Mouse (Mus musculus): ENCODE data around the gene Slc28a1.

Slc28a1 gene

GRCm38 (mm10) chr7:81162345-81162744, 47.7 kb downstream of the Slc28a1 start:
- H3K9me3 ChIP-seq (ENCODE audit: low read length), result no peaks in the 10 kb centered on the region
- peak; percentile 70 for TF ChIP-seq CTCF (conservative IDR thresholded peaks at IDR 0.05; ENCODE audit: low read length)
- TF ChIP-seq NANOG (IDR thresholded peaks at IDR 0.05; ENCODE audit: borderline replicate concordance, low read length), result no peak
- no peaks in the 10 kb centered on the region for H3K27me3 ChIP-seq (ENCODE audit: insufficient read depth, low read length)
- no peak overlapping the region for H3K4me3 ChIP-seq (replicated peaks; ENCODE audit: low read length)
- H3K4me1 ChIP-seq (replicated peaks; ENCODE audit: low read depth, low read length), result peaks cover 30% of the 10 kb centered on the region
- peaks cover 90% of the 10 kb centered on the region for H3K36me3 ChIP-seq (ENCODE audit: insufficient read depth, low read length)

DNA sequence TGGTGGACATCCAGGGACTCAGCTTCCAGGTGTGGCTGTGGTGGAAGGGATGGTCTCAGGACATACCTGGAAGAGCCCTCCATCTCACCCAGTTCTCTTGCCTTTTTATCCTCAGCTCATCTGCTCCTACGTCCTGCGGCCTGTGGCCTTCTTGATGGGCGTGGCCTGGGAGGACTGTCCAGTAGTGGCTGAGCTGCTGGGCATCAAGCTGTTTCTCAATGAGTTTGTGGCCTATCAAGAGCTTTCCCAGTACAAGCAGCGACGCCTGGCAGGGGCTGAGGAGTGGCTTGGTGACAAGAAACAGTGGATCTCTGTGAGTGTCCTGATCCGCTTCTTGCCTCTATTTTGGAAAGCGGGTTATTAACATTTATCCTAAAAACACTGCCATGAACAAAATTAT, 49.8 kb downstream of the Slc28a1 start:
- H3K27me3 ChIP-seq (ENCODE audit: insufficient read depth, low read length), result no peaks in the 10 kb centered on the region
- no peaks in the 10 kb centered on the region for H3K9me3 ChIP-seq (ENCODE audit: low read length)
- H3K4me1 ChIP-seq (replicated peaks; ENCODE audit: low read depth, low read length), result peaks cover 13% of the 10 kb centered on the region
- H3K4me3 ChIP-seq (replicated peaks; ENCODE audit: low read length), result no peak overlapping the region
- TF ChIP-seq POU5F1 (IDR thresholded peaks at IDR 0.05; ENCODE audit: borderline replicate concordance, low read length), result no peak
- no peak for TF ChIP-seq NANOG (IDR thresholded peaks at IDR 0.05; ENCODE audit: borderline replicate concordance, low read length)
- no peak for TF ChIP-seq CTCF (conservative IDR thresholded peaks at IDR 0.05; ENCODE audit: low read length)
- H3K36me3 ChIP-seq (ENCODE audit: insufficient read depth, low read length), result peaks cover 90% of the 10 kb centered on the region

DNA sequence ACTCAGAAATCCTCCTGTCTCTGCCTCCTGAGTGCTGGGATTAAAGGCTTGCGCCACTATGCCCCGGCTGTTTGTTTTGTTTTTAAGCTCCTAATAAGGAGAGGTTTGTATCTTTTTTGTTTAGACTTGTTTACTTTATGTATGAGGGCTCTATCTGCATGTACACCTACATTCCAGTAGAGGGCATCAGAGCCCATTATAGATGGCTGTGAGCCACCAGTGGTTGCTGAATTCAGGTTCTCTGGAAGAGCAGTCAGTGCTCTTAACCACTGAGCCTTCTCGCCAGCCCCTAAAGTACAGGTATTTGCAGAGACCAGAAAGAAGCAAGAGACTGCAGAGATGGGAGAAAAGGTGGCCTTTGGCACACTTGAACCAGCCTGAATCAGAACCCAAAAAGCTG, 52.5 kb downstream of the Slc28a1 start:
- H3K4me3 ChIP-seq (replicated peaks; ENCODE audit: low read length), result no peak overlapping the region
- TF ChIP-seq CTCF (conservative IDR thresholded peaks at IDR 0.05; ENCODE audit: low read length), result no peak; the same call in none of the 2 replicates
- TF ChIP-seq NANOG (IDR thresholded peaks at IDR 0.05; ENCODE audit: borderline replicate concordance, low read length), result no peak
- no peak for TF ChIP-seq POU5F1 (IDR thresholded peaks at IDR 0.05; ENCODE audit: borderline replicate concordance, low read length)
- peaks cover 4% of the 10 kb centered on the region for H3K4me1 ChIP-seq (replicated peaks; ENCODE audit: low read depth, low read length)
- H3K27me3 ChIP-seq (ENCODE audit: insufficient read depth, low read length), result no peaks in the 10 kb centered on the region
- H3K36me3 ChIP-seq (ENCODE audit: insufficient read depth, low read length), result peaks cover 77% of the 10 kb centered on the region
- H3K9me3 ChIP-seq (ENCODE audit: low read length), result no peaks in the 10 kb centered on the region

DNA sequence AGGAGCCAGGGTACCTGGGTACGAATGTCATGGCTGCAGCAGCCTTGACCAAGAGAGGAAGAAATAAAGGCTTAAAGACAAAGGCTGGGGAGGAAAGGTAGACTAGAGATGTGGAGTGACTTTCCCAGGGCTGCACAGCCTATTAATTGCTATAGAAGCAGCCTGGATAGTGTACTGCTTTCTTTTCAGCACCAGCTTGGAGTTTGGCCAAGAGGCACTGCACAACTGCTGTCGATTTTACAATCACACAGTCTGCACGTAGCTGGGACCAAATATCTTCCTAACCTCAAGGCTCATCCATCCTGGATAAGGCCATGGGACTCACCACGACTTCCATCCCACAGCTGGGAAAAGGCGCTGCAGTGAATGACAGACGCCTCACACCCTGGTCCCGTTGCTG, 54.8 kb downstream of the Slc28a1 start:
- H3K36me3 ChIP-seq (ENCODE audit: insufficient read depth, low read length), result peaks cover 58% of the 10 kb centered on the region
- no peaks in the 10 kb centered on the region for H3K9me3 ChIP-seq (ENCODE audit: low read length)
- H3K27me3 ChIP-seq (ENCODE audit: insufficient read depth, low read length), result no peaks in the 10 kb centered on the region
- H3K4me1 ChIP-seq (replicated peaks; ENCODE audit: low read depth, low read length), result 0 out of 2 replicates have a peak, but pooled peaks cover 2% of the 10 kb centered on the region
- TF ChIP-seq NANOG (IDR thresholded peaks at IDR 0.05; ENCODE audit: borderline replicate concordance, low read length) (no peak), CTCF (conservative IDR thresholded peaks at IDR 0.05; ENCODE audit: low read length) (no peak), POU5F1 (IDR thresholded peaks at IDR 0.05; ENCODE audit: borderline replicate concordance, low read length) (no peak)
- no peak overlapping the region for H3K4me3 ChIP-seq (replicated peaks; ENCODE audit: low read length)

DNA sequence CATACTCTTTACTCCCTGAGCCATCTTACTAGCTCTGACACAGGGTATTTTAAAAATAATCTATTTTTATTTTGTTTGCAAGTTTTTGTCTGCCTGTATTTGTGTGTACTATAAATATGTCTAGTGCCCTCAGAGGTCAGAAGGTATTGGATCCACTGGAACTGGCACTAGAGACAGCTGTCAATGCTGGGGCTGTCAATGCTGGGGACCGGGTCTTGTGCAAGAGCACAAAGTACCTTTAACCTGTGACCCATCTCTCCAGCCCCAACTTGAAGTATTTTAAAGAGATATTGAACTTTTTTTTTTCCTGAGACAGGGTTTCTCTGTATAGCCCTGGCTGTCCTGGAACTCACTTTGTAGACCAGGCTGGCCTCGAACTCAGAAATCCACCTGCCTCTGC, 59.3 kb downstream of the Slc28a1 start:
- TF ChIP-seq NANOG (IDR thresholded peaks at IDR 0.05; ENCODE audit: borderline replicate concordance, low read length), result no peak
- TF ChIP-seq POU5F1 (IDR thresholded peaks at IDR 0.05; ENCODE audit: borderline replicate concordance, low read length), result no peak
- TF ChIP-seq CTCF (conservative IDR thresholded peaks at IDR 0.05; ENCODE audit: low read length), result no peak
- Histone ChIP-seq H3K27me3 (ENCODE audit: insufficient read depth, low read length) (no peaks in the 10 kb centered on the region), H3K4me3 (replicated peaks; ENCODE audit: low read length) (no peak overlapping the region), H3K4me1 (replicated peaks; ENCODE audit: low read depth, low read length) (peaks cover 21% of the 10 kb centered on the region), H3K9me3 (ENCODE audit: low read length) (no peaks in the 10 kb centered on the region), H3K36me3 (ENCODE audit: insufficient read depth, low read length) (peaks cover 22% of the 10 kb centered on the region)

DNA sequence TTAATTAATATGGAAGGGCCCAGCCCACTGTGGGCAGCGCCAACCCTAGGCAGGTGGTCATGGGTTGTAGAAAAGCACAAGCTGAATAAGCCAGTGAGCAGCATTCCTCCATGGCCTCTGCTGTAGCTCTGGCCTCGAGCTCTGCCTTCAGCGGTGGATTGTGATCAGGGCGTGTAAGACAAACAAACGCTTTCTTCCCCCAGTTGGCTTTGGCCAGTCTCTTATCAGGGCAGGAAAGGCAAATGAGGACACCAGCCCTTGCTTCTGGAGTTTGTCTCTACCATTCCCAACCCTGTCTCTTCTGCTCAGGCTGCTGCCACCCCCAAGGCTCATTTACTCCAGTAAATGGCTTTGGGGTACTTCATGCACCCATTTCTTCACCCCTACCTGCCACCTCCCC, 60.1 kb downstream of the Slc28a1 start:
- peaks cover 28% of the 10 kb centered on the region for H3K4me1 ChIP-seq (replicated peaks; ENCODE audit: low read depth, low read length)
- no peaks in the 10 kb centered on the region for H3K9me3 ChIP-seq (ENCODE audit: low read length)
- no peak overlapping the region for H3K4me3 ChIP-seq (replicated peaks; ENCODE audit: low read length)
- no peaks in the 10 kb centered on the region for H3K27me3 ChIP-seq (ENCODE audit: insufficient read depth, low read length)
- peaks cover 15% of the 10 kb centered on the region for H3K36me3 ChIP-seq (ENCODE audit: insufficient read depth, low read length)
- no peak for TF ChIP-seq POU5F1 (IDR thresholded peaks at IDR 0.05; ENCODE audit: borderline replicate concordance, low read length)
- TF ChIP-seq NANOG (IDR thresholded peaks at IDR 0.05; ENCODE audit: borderline replicate concordance, low read length), result no peak
- TF ChIP-seq CTCF (conservative IDR thresholded peaks at IDR 0.05; ENCODE audit: low read length), result no peak

- 0 out of 2 replicates have a peak, but pooled peaks cover 6% of the 10 kb centered on the region for H3K36me3 ChIP-seq (ENCODE audit: insufficient read depth, low read length)
- no peak overlapping the region for H3K4me3 ChIP-seq (replicated peaks; ENCODE audit: low read length)
- H3K27me3 ChIP-seq (ENCODE audit: insufficient read depth, low read length), result no peaks in the 10 kb centered on the region
- H3K9me3 ChIP-seq (ENCODE audit: low read length), result no peaks in the 10 kb centered on the region
- peaks cover 27% of the 10 kb centered on the region for H3K4me1 ChIP-seq (replicated peaks; ENCODE audit: low read depth, low read length)
- TF ChIP-seq POU5F1 (IDR thresholded peaks at IDR 0.05; ENCODE audit: borderline replicate concordance, low read length), result no peak
Observed at GRCm38 (mm10) chr7:81176187-81176769, 61.7 kb downstream of the Slc28a1 start.

DNA sequence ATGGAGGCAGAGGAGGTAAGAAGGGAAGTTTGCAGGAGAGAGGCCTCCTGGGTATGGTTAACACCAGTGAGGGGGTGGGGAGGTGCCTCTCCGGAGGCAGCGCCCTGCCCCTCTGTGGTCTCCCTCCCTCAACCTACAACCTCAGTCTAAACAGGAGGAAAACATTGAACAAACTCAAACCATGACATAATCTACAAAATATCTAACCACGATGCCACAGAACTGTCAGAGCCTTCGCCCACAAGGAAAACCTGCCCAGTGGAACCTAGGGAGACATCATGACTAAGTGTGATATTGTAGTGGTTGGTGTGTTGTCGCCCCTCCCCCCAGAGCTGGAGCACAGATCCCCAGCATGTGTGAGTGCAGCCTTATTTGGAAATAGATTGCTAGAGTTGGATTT, 64.9 kb downstream of the Slc28a1 start:
- Histone ChIP-seq H3K36me3 (ENCODE audit: insufficient read depth, low read length) (0 out of 2 replicates have a peak, but pooled peaks cover 6% of the 10 kb centered on the region), H3K9me3 (ENCODE audit: low read length) (peaks cover under 1% of the 10 kb centered on the region; the same call in 1 of the 2 replicates), H3K4me1 (replicated peaks; ENCODE audit: low read depth, low read length) (peaks cover 42% of the 10 kb centered on the region), H3K27me3 (ENCODE audit: insufficient read depth, low read length) (no peaks in the 10 kb centered on the region), H3K4me3 (replicated peaks; ENCODE audit: low read length) (no peak overlapping the region)
- no peak for TF ChIP-seq NANOG (IDR thresholded peaks at IDR 0.05; ENCODE audit: borderline replicate concordance, low read length)
- TF ChIP-seq POU5F1 (IDR thresholded peaks at IDR 0.05; ENCODE audit: borderline replicate concordance, low read length), result no peak
- no peak for TF ChIP-seq CTCF (conservative IDR thresholded peaks at IDR 0.05; ENCODE audit: low read length)

Measured in E14TG2a.4 (cell line).